Mouse (Mus musculus): ENCODE data around the gene 4930407I10Rik. TPM values are rescaled to one million over a fixed set of nuclear protein-coding genes. Genes with fewer than 3 reads are reported as not detected.

4930407I10Rik gene
- polyA plus RNA-seq, 1 experiment, result 0.04 TPM

DNA sequence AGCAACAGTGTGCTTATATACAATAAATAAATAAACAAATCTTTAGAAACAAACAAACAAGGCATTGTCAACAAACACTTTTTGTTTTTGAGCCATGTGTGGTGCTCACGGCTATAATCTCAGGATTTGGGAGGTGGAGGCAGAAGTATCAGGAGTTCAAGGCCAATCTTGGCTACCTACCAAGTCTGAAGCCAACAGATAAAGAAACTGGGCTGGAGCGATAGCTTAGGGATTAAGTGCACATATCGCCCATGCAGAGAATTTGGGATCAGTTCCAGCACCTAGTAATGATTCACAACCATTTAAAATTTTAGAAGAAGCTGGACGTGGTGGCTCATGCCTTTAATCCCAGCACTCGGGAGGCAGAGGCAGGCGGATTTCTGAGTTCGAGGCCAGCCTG is 14.5 kb downstream of the 4930407I10Rik start:
- Histone ChIP-seq H3K36me3 (ENCODE audit: control insufficient read depth, insufficient read depth, low read length) (no peaks in the 10 kb centered on the region), H3K27me3 (ENCODE audit: control insufficient read depth, insufficient read depth, low read length) (peaks cover 7% of the 10 kb centered on the region), H3K4me3 (ENCODE audit: control insufficient read depth, insufficient read depth, low read length) (no peak overlapping the region), H3K27ac (ENCODE audit: control insufficient read depth, insufficient read depth, low read length) (no peak overlapping the region), H3K4me1 (replicated peaks; ENCODE audit: control insufficient read depth, insufficient read depth, low read length) (no peaks in the 10 kb centered on the region)
- no peak for DNase-seq
- 94% methylated on average over 7 of the region's 7 CpGs for WGBS
- no peak for TF ChIP-seq POLR2A (IDR thresholded peaks at IDR 0.05; ENCODE audit: control insufficient read depth, extremely low read depth, insufficient read depth, low read length, poor library complexity)
- TF ChIP-seq CTCF (IDR thresholded peaks at IDR 0.05; ENCODE audit: borderline replicate concordance, control insufficient read depth, extremely low read depth, insufficient read depth, low read length, poor library complexity), result no peak

DNA sequence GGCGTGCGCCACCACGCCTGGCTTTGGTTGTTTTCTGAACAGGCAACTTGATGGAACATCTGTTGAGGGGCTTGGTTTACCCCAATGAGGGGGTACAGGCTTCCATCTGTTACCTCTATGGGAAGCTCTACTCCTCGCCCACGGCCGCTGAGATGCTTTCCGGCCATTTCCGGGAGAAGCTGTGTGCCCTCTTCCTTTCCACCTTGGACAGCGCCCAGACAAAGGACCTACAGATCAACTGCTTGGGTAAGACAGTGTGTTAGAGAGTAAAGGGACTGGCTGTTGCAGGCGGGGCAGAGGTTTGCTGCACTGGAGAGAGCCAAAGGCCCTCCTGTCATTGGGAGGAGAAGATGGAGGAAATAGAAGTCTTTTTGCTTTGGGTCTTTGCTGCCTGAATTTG is 20.9 kb downstream of the 4930407I10Rik start:
- Histone ChIP-seq H3K27ac (ENCODE audit: control insufficient read depth, insufficient read depth, low read length) (no peak overlapping the region), H3K4me1 (replicated peaks; ENCODE audit: control insufficient read depth, insufficient read depth, low read length) (no peaks in the 10 kb centered on the region), H3K27me3 (ENCODE audit: control insufficient read depth, insufficient read depth, low read length) (no peaks in the 10 kb centered on the region), H3K4me3 (ENCODE audit: control insufficient read depth, insufficient read depth, low read length) (no peak overlapping the region), H3K36me3 (ENCODE audit: control insufficient read depth, insufficient read depth, low read length) (no peaks in the 10 kb centered on the region)
- no peak for DNase-seq
- TF ChIP-seq CTCF (IDR thresholded peaks at IDR 0.05; ENCODE audit: borderline replicate concordance, control insufficient read depth, extremely low read depth, insufficient read depth, low read length, poor library complexity) (no peak), POLR2A (IDR thresholded peaks at IDR 0.05; ENCODE audit: control insufficient read depth, extremely low read depth, insufficient read depth, low read length, poor library complexity) (no peak)
- 61% methylated on average over 10 of the region's 10 CpGs for WGBS

DNA sequence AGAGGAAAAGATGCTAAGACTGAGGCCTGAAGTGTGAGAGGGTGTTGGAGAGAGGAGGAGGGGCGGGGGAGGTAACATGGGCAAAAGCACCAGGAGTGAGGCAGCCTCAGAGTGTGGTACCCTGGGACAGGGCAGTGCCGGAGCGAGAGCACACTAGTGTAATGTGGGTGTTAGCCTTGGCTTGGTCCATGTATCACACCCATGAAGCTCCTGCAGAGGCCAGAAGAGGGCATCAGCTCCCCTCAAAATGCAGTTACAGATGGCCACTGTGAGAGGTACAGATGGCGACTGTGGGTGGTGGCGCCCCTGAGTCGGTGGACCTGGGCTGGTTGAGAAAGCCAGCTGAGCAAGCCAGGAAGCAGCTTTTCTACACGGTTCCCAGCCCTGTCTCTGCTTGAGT is 22.2 kb downstream of the 4930407I10Rik start:
- H3K4me3 ChIP-seq (ENCODE audit: control insufficient read depth, insufficient read depth, low read length), result no peak overlapping the region
- no peaks in the 10 kb centered on the region for H3K27me3 ChIP-seq (ENCODE audit: control insufficient read depth, insufficient read depth, low read length)
- no peak overlapping the region for H3K27ac ChIP-seq (ENCODE audit: control insufficient read depth, insufficient read depth, low read length)
- no peaks in the 10 kb centered on the region for H3K4me1 ChIP-seq (replicated peaks; ENCODE audit: control insufficient read depth, insufficient read depth, low read length)
- no peaks in the 10 kb centered on the region for H3K36me3 ChIP-seq (ENCODE audit: control insufficient read depth, insufficient read depth, low read length)
- peak; percentile 49 for DNase-seq
- WGBS, result 26% methylated on average over 7 of the region's 7 CpGs
- peak; percentile 41; the same call in 1 of the 2 replicates for TF ChIP-seq CTCF (IDR thresholded peaks at IDR 0.05; ENCODE audit: borderline replicate concordance, control insufficient read depth, extremely low read depth, insufficient read depth, low read length, poor library complexity)
- no peak for TF ChIP-seq POLR2A (IDR thresholded peaks at IDR 0.05; ENCODE audit: control insufficient read depth, extremely low read depth, insufficient read depth, low read length, poor library complexity)

GRCm38 (mm10) chr15:82085606-82086005 is 26.7 kb downstream of the 4930407I10Rik start:
- no peak for DNase-seq
- Histone ChIP-seq H3K27ac (ENCODE audit: control insufficient read depth, insufficient read depth, low read length) (no peak overlapping the region), H3K4me3 (ENCODE audit: control insufficient read depth, insufficient read depth, low read length) (no peak overlapping the region), H3K4me1 (replicated peaks; ENCODE audit: control insufficient read depth, insufficient read depth, low read length) (no peaks in the 10 kb centered on the region), H3K27me3 (ENCODE audit: control insufficient read depth, insufficient read depth, low read length) (no peaks in the 10 kb centered on the region), H3K36me3 (ENCODE audit: control insufficient read depth, insufficient read depth, low read length) (no peaks in the 10 kb centered on the region)
- WGBS, result 95% methylated on average over 9 of the region's 9 CpGs
- TF ChIP-seq CTCF (IDR thresholded peaks at IDR 0.05; ENCODE audit: borderline replicate concordance, control insufficient read depth, extremely low read depth, insufficient read depth, low read length, poor library complexity) (no peak), POLR2A (IDR thresholded peaks at IDR 0.05; ENCODE audit: control insufficient read depth, extremely low read depth, insufficient read depth, low read length, poor library complexity) (no peak)

GRCm38 (mm10) chr15:82086131-82086530 is 27.2 kb downstream of the 4930407I10Rik start:
- no peaks in the 10 kb centered on the region for H3K27me3 ChIP-seq (ENCODE audit: control insufficient read depth, insufficient read depth, low read length)
- no peaks in the 10 kb centered on the region for H3K4me1 ChIP-seq (replicated peaks; ENCODE audit: control insufficient read depth, insufficient read depth, low read length)
- no peak overlapping the region for H3K4me3 ChIP-seq (ENCODE audit: control insufficient read depth, insufficient read depth, low read length)
- 93% methylated on average over 12 of the region's 12 CpGs for whole genome bisulfite sequencing
- no peaks in the 10 kb centered on the region for H3K36me3 ChIP-seq (ENCODE audit: control insufficient read depth, insufficient read depth, low read length)
- TF ChIP-seq CTCF (IDR thresholded peaks at IDR 0.05; ENCODE audit: borderline replicate concordance, control insufficient read depth, extremely low read depth, insufficient read depth, low read length, poor library complexity) (no peak), POLR2A (IDR thresholded peaks at IDR 0.05; ENCODE audit: control insufficient read depth, extremely low read depth, insufficient read depth, low read length, poor library complexity) (no peak)
- DNase-seq, result no peak
- H3K27ac ChIP-seq (ENCODE audit: control insufficient read depth, insufficient read depth, low read length), result no peak overlapping the region

- no peaks in the 10 kb centered on the region for H3K27me3 ChIP-seq (ENCODE audit: control insufficient read depth, insufficient read depth, low read length)
These were observed 28.3 kb downstream of the 4930407I10Rik start for GRCm38 (mm10) chr15:82087266-82087665.

DNA sequence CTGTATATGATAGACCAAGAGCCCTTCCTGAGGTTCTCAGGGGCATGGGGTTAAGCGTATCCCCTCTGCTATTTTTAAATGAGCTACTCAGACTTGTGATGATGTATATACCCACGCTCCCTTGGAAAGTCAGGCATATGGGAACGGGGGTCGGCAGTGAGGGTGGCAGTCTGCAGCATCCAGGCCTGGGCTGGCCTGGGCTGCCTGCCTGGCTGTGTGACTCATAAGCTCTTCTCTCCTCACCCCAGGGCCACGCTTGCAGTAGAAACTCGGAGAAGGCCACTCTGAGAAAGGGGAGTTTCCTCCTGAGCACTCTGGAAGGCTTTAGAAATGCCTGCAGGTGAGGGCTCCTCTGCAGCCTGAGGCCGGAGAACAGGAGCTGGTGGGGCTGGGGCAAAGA is 32.1 kb downstream of the 4930407I10Rik start:
- Histone ChIP-seq H3K27ac (ENCODE audit: control insufficient read depth, insufficient read depth, low read length) (no peak overlapping the region), H3K36me3 (ENCODE audit: control insufficient read depth, insufficient read depth, low read length) (no peaks in the 10 kb centered on the region), H3K27me3 (ENCODE audit: control insufficient read depth, insufficient read depth, low read length) (no peaks in the 10 kb centered on the region), H3K4me1 (replicated peaks; ENCODE audit: control insufficient read depth, insufficient read depth, low read length) (no peaks in the 10 kb centered on the region), H3K4me3 (ENCODE audit: control insufficient read depth, insufficient read depth, low read length) (no peak overlapping the region)
- WGBS, result 94% methylated on average over 7 of the region's 7 CpGs
- TF ChIP-seq CTCF (IDR thresholded peaks at IDR 0.05; ENCODE audit: borderline replicate concordance, control insufficient read depth, extremely low read depth, insufficient read depth, low read length, poor library complexity), result no peak
- no peak for TF ChIP-seq POLR2A (IDR thresholded peaks at IDR 0.05; ENCODE audit: control insufficient read depth, extremely low read depth, insufficient read depth, low read length, poor library complexity)
- no peak for DNase-seq

More at GRCm38 (mm10) chr15:82087266-82087665, 28.3 kb downstream of the 4930407I10Rik start:
- Histone ChIP-seq H3K4me3 (ENCODE audit: control insufficient read depth, insufficient read depth, low read length) (no peak overlapping the region), H3K27ac (ENCODE audit: control insufficient read depth, insufficient read depth, low read length) (no peak overlapping the region), H3K4me1 (replicated peaks; ENCODE audit: control insufficient read depth, insufficient read depth, low read length) (no peaks in the 10 kb centered on the region), H3K36me3 (ENCODE audit: control insufficient read depth, insufficient read depth, low read length) (no peaks in the 10 kb centered on the region)
- TF ChIP-seq CTCF (IDR thresholded peaks at IDR 0.05; ENCODE audit: borderline replicate concordance, control insufficient read depth, extremely low read depth, insufficient read depth, low read length, poor library complexity), result no peak
- TF ChIP-seq POLR2A (IDR thresholded peaks at IDR 0.05; ENCODE audit: control insufficient read depth, extremely low read depth, insufficient read depth, low read length, poor library complexity), result no peak
- no peak for DNase-seq
- 7% methylated on average over 10 of the region's 10 CpGs for WGBS

Data from thymus, adult 2 months (tissue).